Mouse (Mus musculus): ENCODE measurements around the gene Gm44805. TPM values are rescaled to one million over a fixed set of nuclear protein-coding genes. Genes with fewer than 3 reads are reported as not detected.

Gene Gm44805
- polyA plus RNA-seq (2014; fragmentation: Illumina TruSeq; extraction: RNeasy Lipid Tissue Mini Kit (QIAGEN cat#74804); ENCODE audit: low read depth, low replicate concordance): not detected

GRCm38 (mm10) chr7:19681202-19681694, at the start of gene Gm44805, which contains the start of gene Apoc4:
Gene Gm44805, minus strand, starts transcription at chr7:19681423.
Gene Apoc4, minus strand, starts transcription at chr7:19681479.

GRCm38 (mm10) chr7:19715239-19716054, 34.2 kb upstream of the Gm44805 start, which contains the start of gene Tomm40:
Gene Tomm40, minus strand, starts transcription at chr7:19715438.

GRCm38 (mm10) chr7:19698907-19699826, 17.9 kb upstream of the Gm44805 start, which contains the start of gene Apoe:
Gene Apoe, minus strand, starts transcription at chr7:19699188.

GRCm38 (mm10) chr7:19691873-19692865, 10.9 kb upstream of the Gm44805 start, which contains the start of gene Apoc1:
Gene Apoc1, minus strand, starts transcription at chr7:19692660.

GRCm38 (mm10) chr7:19677872-19678271, 3.4 kb downstream of the Gm44805 start, which contains the start of gene Apoc2:
Gene Apoc2, minus strand, starts transcription at chr7:19677941.

GRCm38 (mm10) chr7:19664955-19665841, 16.0 kb downstream of the Gm44805 start, which contains the start of gene Clptm1:
Gene Clptm1, minus strand, starts transcription at chr7:19665033.

GRCm38 (mm10) chr7:19629361-19629734, 51.9 kb downstream of the Gm44805 start, which contains the start of gene Relb:
Gene Relb, minus strand, starts transcription at chr7:19629438.

Other genes starting within 250 kb of the Gm44805 start
- 0.82 TPM for gene Mark4, start 222.6 kb downstream of the Gm44805 start, polyA plus RNA-seq (2014; fragmentation: Illumina TruSeq; extraction: RNeasy Lipid Tissue Mini Kit (QIAGEN cat#74804); ENCODE audit: low read depth, low replicate concordance)
- gene Exoc3l2, start 218.1 kb downstream of the Gm44805 start, polyA plus RNA-seq (2014; fragmentation: Illumina TruSeq; extraction: RNeasy Lipid Tissue Mini Kit (QIAGEN cat#74804); ENCODE audit: low read depth, low replicate concordance): 0.34 TPM
- gene Bloc1s3, start 173.1 kb downstream of the Gm44805 start, polyA plus RNA-seq (2014; fragmentation: Illumina TruSeq; extraction: RNeasy Lipid Tissue Mini Kit (QIAGEN cat#74804); ENCODE audit: low read depth, low replicate concordance): 1.6 TPM
- not detected for gene Trappc6a, start 173.0 kb downstream of the Gm44805 start, polyA plus RNA-seq (2014; fragmentation: Illumina TruSeq; extraction: RNeasy Lipid Tissue Mini Kit (QIAGEN cat#74804); ENCODE audit: low read depth, low replicate concordance)
- not detected for gene Nkpd1, start 163.6 kb downstream of the Gm44805 start, polyA plus RNA-seq (2014; fragmentation: Illumina TruSeq; extraction: RNeasy Lipid Tissue Mini Kit (QIAGEN cat#74804); ENCODE audit: low read depth, low replicate concordance)
- gene Ppp1r37, start 118.3 kb downstream of the Gm44805 start, polyA plus RNA-seq (2014; fragmentation: Illumina TruSeq; extraction: RNeasy Lipid Tissue Mini Kit (QIAGEN cat#74804); ENCODE audit: low read depth, low replicate concordance): 1.3 TPM
- gene Zfp296, start 104.1 kb downstream of the Gm44805 start, polyA plus RNA-seq (2014; fragmentation: Illumina TruSeq; extraction: RNeasy Lipid Tissue Mini Kit (QIAGEN cat#74804); ENCODE audit: low read depth, low replicate concordance): not detected
- 10.5 TPM for gene Gemin7, start 103.8 kb downstream of the Gm44805 start, polyA plus RNA-seq (2014; fragmentation: Illumina TruSeq; extraction: RNeasy Lipid Tissue Mini Kit (QIAGEN cat#74804); ENCODE audit: low read depth, low replicate concordance)
- 1.7 TPM for gene Clasrp, start 76.9 kb downstream of the Gm44805 start, polyA plus RNA-seq (2014; fragmentation: Illumina TruSeq; extraction: RNeasy Lipid Tissue Mini Kit (QIAGEN cat#74804); ENCODE audit: low read depth, low replicate concordance)
- 0.11 TPM for gene Relb, start 52.0 kb downstream of the Gm44805 start, polyA plus RNA-seq (2014; fragmentation: Illumina TruSeq; extraction: RNeasy Lipid Tissue Mini Kit (QIAGEN cat#74804); ENCODE audit: low read depth, low replicate concordance)
- gene Clptm1, start 16.4 kb downstream of the Gm44805 start, polyA plus RNA-seq (2014; fragmentation: Illumina TruSeq; extraction: RNeasy Lipid Tissue Mini Kit (QIAGEN cat#74804); ENCODE audit: low read depth, low replicate concordance): 20.7 TPM
- 44.8 TPM for gene Apoc2, start 3.5 kb downstream of the Gm44805 start, polyA plus RNA-seq (2014; fragmentation: Illumina TruSeq; extraction: RNeasy Lipid Tissue Mini Kit (QIAGEN cat#74804); ENCODE audit: low read depth, low replicate concordance)
- 123 TPM for gene Apoc4, start 56 bp upstream of the Gm44805 start, polyA plus RNA-seq (2014; fragmentation: Illumina TruSeq; extraction: RNeasy Lipid Tissue Mini Kit (QIAGEN cat#74804); ENCODE audit: low read depth, low replicate concordance)
- 3,872 TPM for gene Apoc1, start 11.2 kb upstream of the Gm44805 start, polyA plus RNA-seq (2014; fragmentation: Illumina TruSeq; extraction: RNeasy Lipid Tissue Mini Kit (QIAGEN cat#74804); ENCODE audit: low read depth, low replicate concordance)
- gene Apoe, start 17.8 kb upstream of the Gm44805 start, polyA plus RNA-seq (2014; fragmentation: Illumina TruSeq; extraction: RNeasy Lipid Tissue Mini Kit (QIAGEN cat#74804); ENCODE audit: low read depth, low replicate concordance): 941 TPM
- 1.1 TPM for gene Tomm40, start 34.0 kb upstream of the Gm44805 start, polyA plus RNA-seq (2014; fragmentation: Illumina TruSeq; extraction: RNeasy Lipid Tissue Mini Kit (QIAGEN cat#74804); ENCODE audit: low read depth, low replicate concordance)
- 2.6 TPM for gene Nectin2, start 69.1 kb upstream of the Gm44805 start, polyA plus RNA-seq (2014; fragmentation: Illumina TruSeq; extraction: RNeasy Lipid Tissue Mini Kit (QIAGEN cat#74804); ENCODE audit: low read depth, low replicate concordance)
- 0.16 TPM for gene Bcam, start 89.6 kb upstream of the Gm44805 start, polyA plus RNA-seq (2014; fragmentation: Illumina TruSeq; extraction: RNeasy Lipid Tissue Mini Kit (QIAGEN cat#74804); ENCODE audit: low read depth, low replicate concordance)
- gene Cblc, start 115.4 kb upstream of the Gm44805 start, polyA plus RNA-seq (2014; fragmentation: Illumina TruSeq; extraction: RNeasy Lipid Tissue Mini Kit (QIAGEN cat#74804); ENCODE audit: low read depth, low replicate concordance): 2.6 TPM
- gene Bcl3, start 141.3 kb upstream of the Gm44805 start, polyA plus RNA-seq (2014; fragmentation: Illumina TruSeq; extraction: RNeasy Lipid Tissue Mini Kit (QIAGEN cat#74804); ENCODE audit: low read depth, low replicate concordance): 5.4 TPM
- gene Gm19345, start 170.6 kb upstream of the Gm44805 start, polyA plus RNA-seq (2014; fragmentation: Illumina TruSeq; extraction: RNeasy Lipid Tissue Mini Kit (QIAGEN cat#74804); ENCODE audit: low read depth, low replicate concordance): not detected
- not detected for gene Ceacam16, start 179.9 kb upstream of the Gm44805 start, polyA plus RNA-seq (2014; fragmentation: Illumina TruSeq; extraction: RNeasy Lipid Tissue Mini Kit (QIAGEN cat#74804); ENCODE audit: low read depth, low replicate concordance)
- not detected for gene Ceacam19, start 206.5 kb upstream of the Gm44805 start, polyA plus RNA-seq (2014; fragmentation: Illumina TruSeq; extraction: RNeasy Lipid Tissue Mini Kit (QIAGEN cat#74804); ENCODE audit: low read depth, low replicate concordance)
- gene Pvr, start 239.7 kb upstream of the Gm44805 start, polyA plus RNA-seq (2014; fragmentation: Illumina TruSeq; extraction: RNeasy Lipid Tissue Mini Kit (QIAGEN cat#74804); ENCODE audit: low read depth, low replicate concordance): 7.0 TPM

Data from liver, adult 10 weeks (tissue).